Mouse (Mus musculus) ES-E14 (cell line): ENCODE results near the gene Eif3l. TPM values are rescaled to one million over a fixed set of nuclear protein-coding genes. Genes with fewer than 3 reads are reported as not detected.

Experiments used
- DNase-seq: peaks from one replicate; pipeline ENCODE4 v3.0.0-alpha.2; 2013; ENCODE audit warnings: low read depth, low spot score
- H3K27ac ChIP-seq: 2 replicates; pipeline ENCODE4 v1.5.1; 2012; ENCODE audit warnings: low read depth, mild to moderate bottlenecking, low read length, moderate library complexity, mixed read lengths; ENCODE audit not compliant: poor library complexity, insufficient read depth, severe bottlenecking
- H3K36me3 ChIP-seq: 2 replicates; pipeline ENCODE4 v1.6.1; 2012; ENCODE audit warnings: mild to moderate bottlenecking, low read length, moderate library complexity, mixed read lengths; ENCODE audit not compliant: control insufficient read depth, poor library complexity, insufficient read depth, severe bottlenecking
- H3K4me1 ChIP-seq, 2 experiments: fragments of 150-350 bp in 1 of 2; sonication (generic) in 1 of 2; 2 replicates each; pipeline ENCODE4 v1.6.1; 2012; ENCODE audit warnings: low read length in 2 of 2, mild to moderate bottlenecking in 1 of 2, mixed read lengths in 1 of 2; ENCODE audit not compliant: control insufficient read depth in 2 of 2, insufficient read depth in 2 of 2, poor library complexity in 1 of 2
- H3K4me3 ChIP-seq, 2 experiments: fragments of 150-350 bp in 1 of 2; sonication (generic) in 1 of 2; 2 replicates each; pipeline ENCODE4 v1.5.1; 2012; ENCODE audit warnings: low read length in 2 of 2, low read depth in 1 of 2, mild to moderate bottlenecking in 1 of 2, mixed read lengths in 1 of 2; ENCODE audit not compliant: insufficient read depth in 1 of 2, poor library complexity in 1 of 2, severe bottlenecking in 1 of 2
- H3K9ac ChIP-seq: 2 replicates; pipeline ENCODE4 v1.6.1; 2012; ENCODE audit warnings: low read depth, mild to moderate bottlenecking, low read length, mixed read lengths; ENCODE audit not compliant: poor library complexity, insufficient read depth, severe bottlenecking
- H3K9me3 ChIP-seq: fragments of 150-350 bp; sonication (generic); 2 replicates; pipeline ENCODE4 v1.6.1; 2012; ENCODE audit warnings: low read depth, mild to moderate bottlenecking, low read length; ENCODE audit not compliant: control insufficient read depth, insufficient read depth
- CHD2 ChIP-seq: IDR thresholded peaks from 2 replicates; pipeline ENCODE4 v1.6.1; 2014; ENCODE audit warnings: mild to moderate bottlenecking, low read depth, low read length, inconsistent platforms
- HCFC1 ChIP-seq: IDR thresholded peaks from 2 replicates; pipeline ENCODE4 v1.6.1; 2012; ENCODE audit warnings: low read length, inconsistent platforms, borderline replicate concordance; ENCODE audit not compliant: insufficient read depth
- MAFK ChIP-seq: IDR thresholded peaks from 2 replicates; pipeline ENCODE4 v1.6.1; 2014; ENCODE audit warnings: mild to moderate bottlenecking, low read depth, low read length, inconsistent platforms; ENCODE audit not compliant: insufficient read depth
- ZC3H11A ChIP-seq: IDR thresholded peaks from 2 replicates; pipeline ENCODE4 v1.6.1; 2012; ENCODE audit warnings: low read depth, mild to moderate bottlenecking, inconsistent platforms, low read length, borderline replicate concordance
- ZNF384 ChIP-seq: IDR thresholded peaks from 2 replicates; pipeline ENCODE4 v1.6.1; 2012; ENCODE audit warnings: low read depth, low read length, inconsistent platforms
- in situ Hi-C, 2 experiments: fragments of 600-800 bp; cut with MboI; formaldehyde crosslinking; loops; one replicate each; pipeline ENCODE4 v1.15.1; 2025; ENCODE audit warnings: low sequenced_read_pairs in 2 of 2, inconsistent platforms in 1 of 2; ENCODE audit not compliant: unreplicated experiment in 2 of 2
- total RNA-seq: library from RNA; depleted of rRNA; stranded (reverse); fragments of 300-350 nt; gene quantifications from 2 replicates; pipeline ENCODE4 v1.2.3, GENCODE M21; 2012

The Eif3l gene
- total RNA-seq, 1 experiment, result 380 TPM

- H3K9ac ChIP-seq, result no peak overlapping the region
- no peak overlapping the region for H3K27ac ChIP-seq
- TF ChIP-seq MAFK (no peak), ZC3H11A (no peak), CHD2 (no peak), ZNF384 (no peak), HCFC1 (no peak)
- H3K36me3 ChIP-seq, result peaks cover 63% of the 10 kb centered on the region
- H3K4me1 ChIP-seq, result peaks cover 0 to 11% of the 10 kb centered on the region in 2 experiments; a peak in 1 of 4 replicates
- H3K9me3 ChIP-seq, result no peaks in the 10 kb centered on the region
- H3K4me3 ChIP-seq, result no peak overlapping the region
- in situ Hi-C loops, result no loop called here
- DNase-seq, result no peak
These were observed 4.6 kb downstream of the Eif3l start for GRCm38 (mm10) chr15:79079567-79079966.

- TF ChIP-seq ZC3H11A, result no peak
- no peak for TF ChIP-seq MAFK
- TF ChIP-seq ZNF384, result no peak
- no peak for TF ChIP-seq CHD2
- TF ChIP-seq HCFC1, result no peak
- peaks cover 63% of the 10 kb centered on the region for H3K36me3 ChIP-seq
- no peak overlapping the region for H3K4me3 ChIP-seq
- no peak overlapping the region for H3K9ac ChIP-seq
- H3K27ac ChIP-seq, result no peak overlapping the region
- no peak for DNase-seq
- H3K9me3 ChIP-seq, result no peaks in the 10 kb centered on the region
- in situ Hi-C loops, result no loop called here
- peaks cover 0 to 2% of the 10 kb centered on the region in 2 experiments; a peak in 1 of 4 replicates for H3K4me1 ChIP-seq
These were observed 17.3 kb downstream of the Eif3l start for GRCm38 (mm10) chr15:79092284-79092683.

GRCm38 (mm10) chr15:79093083-79093839, 18.3 kb downstream of the Eif3l start:
- Histone ChIP-seq H3K9ac (no peak overlapping the region), H3K36me3 (peaks cover 59% of the 10 kb centered on the region), H3K4me3 (no peak overlapping the region), H3K9me3 (no peaks in the 10 kb centered on the region), H3K27ac (no peak overlapping the region), H3K4me1 (peaks cover 0 to 7% of the 10 kb centered on the region in 2 experiments; a peak in 1 of 4 replicates)
- DNase-seq, result no peak
- no peak for TF ChIP-seq CHD2
- no peak for TF ChIP-seq ZNF384
- peak; percentile 78 for TF ChIP-seq MAFK
- in situ Hi-C loops, result no loop called here

GRCm38 (mm10) chr15:79095483-79095882, 20.5 kb downstream of the Eif3l start:
- TF ChIP-seq ZNF384 (no peak), HCFC1 (no peak), MAFK (no peak), ZC3H11A (no peak), CHD2 (no peak)
- in situ Hi-C loops, result no loop called here

GRCm38 (mm10) chr15:79096556-79096955, 21.6 kb downstream of the Eif3l start:
- no peak for DNase-seq
- in situ Hi-C loops, result no loop called here
- H3K4me3 ChIP-seq, result no peak overlapping the region
- peaks cover 0 to 10% of the 10 kb centered on the region in 2 experiments; a peak in 2 of 4 replicates for H3K4me1 ChIP-seq
- H3K9ac ChIP-seq, result no peak overlapping the region
- H3K36me3 ChIP-seq, result peaks cover 35% of the 10 kb centered on the region
- no peak overlapping the region for H3K27ac ChIP-seq
- TF ChIP-seq MAFK (no peak), ZC3H11A (no peak), CHD2 (no peak), ZNF384 (no peak), HCFC1 (no peak)
- H3K9me3 ChIP-seq, result no peaks in the 10 kb centered on the region

More at GRCm38 (mm10) chr15:79095483-79095882, 20.5 kb downstream of the Eif3l start:
- Histone ChIP-seq H3K4me1 (peaks cover 0 to 10% of the 10 kb centered on the region in 2 experiments; a peak in 2 of 4 replicates), H3K27ac (no peak overlapping the region), H3K9me3 (no peaks in the 10 kb centered on the region), H3K9ac (no peak overlapping the region), H3K36me3 (peaks cover 44% of the 10 kb centered on the region), H3K4me3 (no peak overlapping the region)
- DNase-seq, result no peak
